Mouse (Mus musculus): ENCODE measurements around the gene Snrpf. TPM values are rescaled to one million over a fixed set of nuclear protein-coding genes. Genes with fewer than 3 reads are reported as not detected.

The Snrpf gene
- polyA plus RNA-seq, 1 experiment from 2014 or later, result 41.3 TPM

DNA sequence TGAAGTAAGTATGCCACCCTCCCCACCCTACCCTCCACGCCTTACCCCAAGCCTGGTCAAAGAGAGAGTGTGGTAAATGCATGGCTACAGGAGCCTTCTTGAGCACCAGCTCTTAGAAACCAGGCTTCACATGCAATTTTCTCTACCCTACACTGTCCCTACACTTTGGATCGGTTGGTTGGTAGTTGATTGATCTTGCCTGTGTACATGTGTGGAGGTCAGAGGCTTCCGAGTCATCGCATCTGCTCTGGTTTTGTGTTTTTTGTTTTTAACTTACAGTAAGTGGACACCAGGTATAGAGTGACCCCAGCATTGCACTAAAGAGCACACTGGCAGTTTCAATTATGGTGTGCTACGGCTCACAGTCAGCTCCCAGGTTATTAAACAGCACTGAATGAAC lies 45.3 kb downstream of the Snrpf start:
- Histone ChIP-seq H3K9ac (ENCODE audit: low read depth, low read length) (no peak overlapping the region), H3K27me3 (ENCODE audit: control insufficient read depth, insufficient read depth, low read depth, low read length) (no peaks in the 10 kb centered on the region), H3K9me3 (replicated peaks; ENCODE audit: control insufficient read depth, low read length) (no peaks in the 10 kb centered on the region), H3K36me3 (ENCODE audit: control insufficient read depth, insufficient read depth) (no peaks in the 10 kb centered on the region), H3K4me1 (ENCODE audit: control insufficient read depth, low read depth, low read length) (peaks cover 10% of the 10 kb centered on the region), H3K27ac (ENCODE audit: low read length) (no peak overlapping the region), H3K4me3 (ENCODE audit: low read depth, low read length) (no peak overlapping the region), H3K4me2 (ENCODE audit: low read depth, low read length) (no peak overlapping the region)
- 57% methylated on average over 5 of the region's 5 CpGs for WGBS (ENCODE audit: insufficient replicate concordance)
- ATAC-seq (ENCODE audit: low read depth), result no peak

DNA sequence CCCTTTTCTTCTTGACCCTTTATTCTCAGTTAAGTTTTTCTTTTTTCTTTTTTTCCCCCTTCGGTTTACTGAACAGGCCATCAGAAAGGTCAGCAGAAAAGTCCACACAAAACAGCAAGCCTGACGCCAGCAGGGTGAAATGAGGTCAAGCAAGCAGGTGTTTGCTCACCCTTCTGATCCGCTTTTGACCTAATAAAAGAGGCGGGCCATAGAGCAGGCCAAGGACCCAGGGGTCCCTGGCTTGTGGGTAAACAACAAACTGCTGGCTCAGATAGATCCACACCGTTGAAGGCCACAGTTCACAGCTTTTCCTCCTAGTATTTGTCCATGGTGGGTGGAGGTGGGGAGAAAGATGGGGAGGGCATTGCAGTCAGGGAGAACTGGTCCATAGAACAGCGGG lies 46.3 kb downstream of the Snrpf start:
- Histone ChIP-seq H3K4me2 (ENCODE audit: low read depth, low read length) (no peak overlapping the region), H3K9me3 (replicated peaks; ENCODE audit: control insufficient read depth, low read length) (no peaks in the 10 kb centered on the region), H3K4me3 (ENCODE audit: low read depth, low read length) (no peak overlapping the region), H3K36me3 (ENCODE audit: control insufficient read depth, insufficient read depth) (no peaks in the 10 kb centered on the region), H3K4me1 (ENCODE audit: control insufficient read depth, low read depth, low read length) (peaks cover 10% of the 10 kb centered on the region), H3K9ac (ENCODE audit: low read depth, low read length) (no peak overlapping the region), H3K27ac (ENCODE audit: low read length) (no peak overlapping the region), H3K27me3 (ENCODE audit: control insufficient read depth, insufficient read depth, low read depth, low read length) (no peaks in the 10 kb centered on the region)
- peak; percentile 39; the same call in 1 of the 2 replicates for ATAC-seq (ENCODE audit: low read depth)
- 58% methylated on average over 6 of the region's 6 CpGs for WGBS (ENCODE audit: insufficient replicate concordance)

DNA sequence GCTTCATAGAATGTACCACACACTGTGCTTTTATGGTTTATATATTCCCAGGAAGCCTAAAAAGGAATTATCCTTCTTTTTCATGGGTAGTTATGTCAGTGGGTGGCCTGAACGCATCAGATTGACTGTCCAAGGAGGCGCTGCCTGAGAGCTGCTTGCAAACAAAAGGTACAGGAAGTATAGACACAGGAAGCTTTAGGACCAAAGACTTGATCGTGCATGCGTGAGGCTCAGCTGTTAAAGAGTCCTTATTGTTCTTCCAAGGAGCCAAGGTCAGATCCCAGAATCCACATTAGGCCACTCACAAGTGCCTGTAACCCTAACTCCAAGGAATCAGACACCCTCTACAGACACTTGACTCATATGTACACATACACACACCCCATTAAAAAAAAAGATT lies 47.1 kb downstream of the Snrpf start:
- Histone ChIP-seq H3K9ac (ENCODE audit: low read depth, low read length) (no peak overlapping the region), H3K27ac (ENCODE audit: low read length) (no peak overlapping the region), H3K4me1 (ENCODE audit: control insufficient read depth, low read depth, low read length) (peaks cover 10% of the 10 kb centered on the region), H3K9me3 (replicated peaks; ENCODE audit: control insufficient read depth, low read length) (no peaks in the 10 kb centered on the region), H3K27me3 (ENCODE audit: control insufficient read depth, insufficient read depth, low read depth, low read length) (no peaks in the 10 kb centered on the region), H3K4me2 (ENCODE audit: low read depth, low read length) (no peak overlapping the region), H3K4me3 (ENCODE audit: low read depth, low read length) (no peak overlapping the region), H3K36me3 (ENCODE audit: control insufficient read depth, insufficient read depth) (no peaks in the 10 kb centered on the region)
- WGBS (ENCODE audit: insufficient replicate concordance), result 45% methylated on average over 4 of the region's 4 CpGs
- ATAC-seq (ENCODE audit: low read depth), result no peak

DNA sequence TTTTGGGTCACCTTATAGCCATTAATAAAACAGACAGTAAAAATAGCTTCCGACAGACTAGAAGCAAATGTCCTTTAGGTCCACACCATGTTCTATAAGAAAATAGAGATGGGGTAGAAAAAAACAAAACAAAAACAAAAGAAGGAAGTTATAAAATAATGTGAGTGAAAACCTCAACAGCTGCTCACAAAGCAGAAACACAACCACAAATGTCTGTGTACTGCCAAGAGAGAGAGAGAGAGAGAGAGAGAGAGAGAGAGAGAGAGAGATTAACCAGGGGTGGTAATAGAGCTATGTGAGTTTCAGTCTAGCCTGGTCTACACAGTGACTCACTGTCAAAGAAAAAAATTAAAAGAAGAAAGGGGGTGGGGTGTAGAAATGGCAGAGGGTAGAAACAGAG lies 47.9 kb downstream of the Snrpf start:
- Histone ChIP-seq H3K36me3 (ENCODE audit: control insufficient read depth, insufficient read depth) (no peaks in the 10 kb centered on the region), H3K27me3 (ENCODE audit: control insufficient read depth, insufficient read depth, low read depth, low read length) (no peaks in the 10 kb centered on the region), H3K4me2 (ENCODE audit: low read depth, low read length) (no peak overlapping the region), H3K27ac (ENCODE audit: low read length) (no peak overlapping the region), H3K4me1 (ENCODE audit: control insufficient read depth, low read depth, low read length) (peaks cover 10% of the 10 kb centered on the region), H3K9ac (ENCODE audit: low read depth, low read length) (no peak overlapping the region), H3K4me3 (ENCODE audit: low read depth, low read length) (no peak overlapping the region), H3K9me3 (replicated peaks; ENCODE audit: control insufficient read depth, low read length) (no peaks in the 10 kb centered on the region)
- ATAC-seq (ENCODE audit: low read depth), result no peak
- WGBS (ENCODE audit: insufficient replicate concordance), result 52% methylated on average over 1 of the region's 1 CpGs

DNA sequence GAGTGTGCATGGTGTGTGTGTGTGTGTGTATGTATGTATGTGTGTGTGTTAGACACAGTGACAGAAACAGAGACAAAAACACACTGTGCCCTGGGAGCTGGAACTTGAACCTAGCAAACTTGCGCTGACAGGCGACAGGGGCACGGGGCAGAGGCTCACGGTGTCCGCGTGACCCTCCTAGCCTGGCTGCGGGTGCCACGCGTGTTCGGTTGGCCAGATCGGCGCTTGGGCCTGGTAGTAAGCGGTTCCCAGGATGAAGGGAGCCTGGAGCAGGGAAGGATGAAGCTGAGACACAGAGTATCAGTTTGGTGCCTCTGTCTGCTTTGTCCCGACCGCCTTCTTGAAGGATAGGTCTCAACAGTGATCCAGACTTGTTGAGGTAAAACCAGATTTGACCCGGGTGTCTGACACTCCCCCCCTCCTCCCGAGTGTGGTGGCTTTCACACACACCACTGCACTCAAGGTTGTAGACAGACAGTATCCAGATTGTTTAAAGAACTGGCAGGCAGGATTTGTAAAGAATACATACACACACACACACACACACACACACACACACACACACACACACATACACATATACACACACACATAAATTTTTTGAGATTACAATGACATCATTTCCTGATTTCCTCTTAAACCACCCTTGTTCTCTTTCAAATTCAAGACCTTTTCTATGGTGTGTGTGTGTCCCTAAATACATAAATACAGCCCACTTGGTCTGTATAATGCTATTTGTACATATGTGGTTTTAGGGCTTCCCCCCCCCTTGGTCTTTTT lies 48.9 kb downstream of the Snrpf start, which contains the start of gene Ccdc38:
Gene Ccdc38, plus strand, starts transcription at position 202 of the 780 bp plus-strand sequence.
- Histone ChIP-seq H3K4me1 (ENCODE audit: control insufficient read depth, low read depth, low read length) (peaks cover 10% of the 10 kb centered on the region), H3K27me3 (ENCODE audit: control insufficient read depth, insufficient read depth, low read depth, low read length) (no peaks in the 10 kb centered on the region), H3K9me3 (replicated peaks; ENCODE audit: control insufficient read depth, low read length) (no peaks in the 10 kb centered on the region), H3K4me2 (ENCODE audit: low read depth, low read length) (peak within 1 kb of the TSS; percentile 55), H3K4me3 (ENCODE audit: low read depth, low read length) (peak within 1 kb of the TSS; percentile 60), H3K36me3 (ENCODE audit: control insufficient read depth, insufficient read depth) (no peaks in the 10 kb centered on the region), H3K27ac (ENCODE audit: low read length) (peak within 1 kb of the TSS; percentile 69), H3K9ac (ENCODE audit: low read depth, low read length) (peak within 1 kb of the TSS; percentile 60)
- 49% methylated on average over 17 of the region's 17 CpGs for WGBS (ENCODE audit: insufficient replicate concordance)
- ATAC-seq (ENCODE audit: low read depth), result no peak

DNA sequence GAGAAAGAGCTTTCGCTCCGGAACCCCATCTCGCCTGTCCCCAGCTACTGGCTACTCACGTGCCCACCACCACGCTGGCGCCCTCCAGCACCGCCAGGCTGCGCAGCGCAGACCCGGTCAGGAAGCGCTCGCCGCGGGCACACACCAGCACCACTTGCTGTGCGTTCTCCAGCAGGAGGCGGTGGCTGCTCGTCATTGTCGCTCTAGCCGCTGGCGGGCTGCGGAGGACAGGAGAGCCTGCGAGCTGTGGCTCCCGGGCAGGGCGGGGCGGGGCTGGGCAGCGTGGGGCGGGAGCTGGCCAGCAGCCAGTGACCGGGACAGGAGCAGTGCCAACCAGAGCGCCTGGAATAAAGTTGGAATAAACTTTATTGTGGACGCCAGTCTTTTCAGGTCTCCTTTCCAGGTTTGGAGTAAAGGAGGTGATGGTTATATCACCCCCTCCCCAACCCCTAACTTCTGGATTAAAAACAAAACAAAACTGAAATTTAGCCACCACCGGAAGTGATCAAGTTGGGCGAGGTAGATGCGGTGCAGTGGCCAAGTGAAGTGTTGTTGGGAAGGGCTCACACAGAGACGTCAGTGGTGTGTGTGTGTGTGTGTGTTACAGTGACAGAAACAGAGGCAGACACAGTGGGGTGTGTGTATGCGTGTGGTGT lies 49.6 kb downstream of the Snrpf start, which contains the start of gene Amdhd1:
Gene Amdhd1, minus strand, starts transcription at position 259 of the 656 bp plus-strand sequence.
- Histone ChIP-seq H3K9ac (ENCODE audit: low read depth, low read length) (peak within 1 kb of the TSS; percentile 60), H3K27ac (ENCODE audit: low read length) (peak within 1 kb of the TSS; percentile 69), H3K27me3 (ENCODE audit: control insufficient read depth, insufficient read depth, low read depth, low read length) (no peaks in the 10 kb centered on the region), H3K4me3 (ENCODE audit: low read depth, low read length) (peak within 1 kb of the TSS; percentile 60), H3K4me1 (ENCODE audit: control insufficient read depth, low read depth, low read length) (peaks cover 10% of the 10 kb centered on the region), H3K4me2 (ENCODE audit: low read depth, low read length) (peak within 1 kb of the TSS; percentile 55), H3K36me3 (ENCODE audit: control insufficient read depth, insufficient read depth) (no peaks in the 10 kb centered on the region), H3K9me3 (replicated peaks; ENCODE audit: control insufficient read depth, low read length) (no peaks in the 10 kb centered on the region)
- ATAC-seq (ENCODE audit: low read depth), result peak; percentile 84
- 2% methylated on average over 35 of the region's 35 CpGs for WGBS (ENCODE audit: insufficient replicate concordance)

DNA sequence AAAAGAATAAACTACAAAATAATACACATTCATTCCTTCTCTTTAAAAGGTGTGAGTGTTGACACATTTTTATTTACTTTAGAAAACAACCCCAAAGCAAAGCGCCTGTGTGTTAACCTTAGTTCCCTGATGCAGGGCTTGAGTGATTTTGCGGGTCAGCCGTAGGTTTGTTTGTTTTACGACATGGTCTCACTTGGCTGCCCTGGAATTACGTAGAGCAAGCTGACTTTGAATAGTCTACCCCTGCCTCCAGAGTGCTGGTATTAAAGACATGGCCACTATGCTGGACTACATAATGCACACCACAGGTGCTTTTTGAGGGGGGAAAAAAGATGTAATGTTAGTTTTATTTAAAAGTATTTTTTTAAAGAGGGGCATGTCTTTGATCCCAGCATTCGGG lies 50.7 kb downstream of the Snrpf start:
- no peaks in the 10 kb centered on the region for H3K9me3 ChIP-seq (replicated peaks; ENCODE audit: control insufficient read depth, low read length)
- no peak overlapping the region; the same call in 1 of the 2 replicates for H3K4me2 ChIP-seq (ENCODE audit: low read depth, low read length)
- 60% methylated on average over 6 of the region's 6 CpGs for WGBS (ENCODE audit: insufficient replicate concordance)
- H3K9ac ChIP-seq (ENCODE audit: low read depth, low read length), result no peak overlapping the region
- 0 out of 2 replicates have a peak overlapping the region, but pooled peaks have one; percentile 3 for H3K27ac ChIP-seq (ENCODE audit: low read length)
- no peaks in the 10 kb centered on the region for H3K27me3 ChIP-seq (ENCODE audit: control insufficient read depth, insufficient read depth, low read depth, low read length)
- no peak overlapping the region for H3K4me3 ChIP-seq (ENCODE audit: low read depth, low read length)
- ATAC-seq (ENCODE audit: low read depth), result peak; percentile 35; the same call in 1 of the 2 replicates
- H3K36me3 ChIP-seq (ENCODE audit: control insufficient read depth, insufficient read depth), result no peaks in the 10 kb centered on the region
- H3K4me1 ChIP-seq (ENCODE audit: control insufficient read depth, low read depth, low read length), result peaks cover 10% of the 10 kb centered on the region

DNA sequence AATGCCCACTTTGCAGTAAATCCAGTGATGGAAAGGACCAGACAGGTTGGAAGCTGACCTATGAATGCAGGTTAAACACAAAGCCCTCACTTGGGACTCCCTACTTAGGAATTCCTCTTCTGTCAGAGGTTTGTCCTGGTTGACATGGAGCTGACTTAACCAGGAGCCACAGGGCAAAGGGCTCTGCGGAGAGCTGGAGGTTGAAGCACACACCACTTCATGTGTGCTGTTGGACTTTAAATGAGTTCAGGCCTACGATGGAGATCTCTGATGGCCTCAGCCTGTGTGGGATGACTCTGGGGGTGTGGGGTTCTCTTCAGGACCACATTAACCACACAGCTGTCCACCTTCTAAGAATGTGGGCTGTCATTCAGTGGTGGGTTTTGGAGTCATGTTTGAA lies 51.2 kb downstream of the Snrpf start:
- Histone ChIP-seq H3K4me3 (ENCODE audit: low read depth, low read length) (no peak overlapping the region), H3K9ac (ENCODE audit: low read depth, low read length) (no peak overlapping the region), H3K36me3 (ENCODE audit: control insufficient read depth, insufficient read depth) (no peaks in the 10 kb centered on the region), H3K9me3 (replicated peaks; ENCODE audit: control insufficient read depth, low read length) (no peaks in the 10 kb centered on the region), H3K4me2 (ENCODE audit: low read depth, low read length) (peak overlapping the region; percentile 14; the same call in 1 of the 2 replicates), H3K27me3 (ENCODE audit: control insufficient read depth, insufficient read depth, low read depth, low read length) (no peaks in the 10 kb centered on the region), H3K4me1 (ENCODE audit: control insufficient read depth, low read depth, low read length) (peaks cover 10% of the 10 kb centered on the region), H3K27ac (ENCODE audit: low read length) (peak overlapping the region; percentile 62)
- 55% methylated on average over 2 of the region's 2 CpGs for WGBS (ENCODE audit: insufficient replicate concordance)
- no peak for ATAC-seq (ENCODE audit: low read depth)

Data from liver, embryonic 16.5 days (tissue).